Mouse (Mus musculus): Measurements from ENCODE around the gene Pank4.

Pank4 gene

GRCm38 (mm10) chr4:154944121-154944590 is 19.8 kb upstream of the Pank4 start:
- peak; percentile 80 for DNase-seq

GRCm38 (mm10) chr4:154946319-154946718 is 17.6 kb upstream of the Pank4 start:
- DNase-seq, result no peak

GRCm38 (mm10) chr4:154948066-154948939 is 15.6 kb upstream of the Pank4 start:
- DNase-seq, result no peak

GRCm38 (mm10) chr4:154948940-154949588 is 14.9 kb upstream of the Pank4 start:
- no peak for DNase-seq

GRCm38 (mm10) chr4:154949589-154949982 is 14.3 kb upstream of the Pank4 start:
- DNase-seq, result no peak

GRCm38 (mm10) chr4:154952461-154953241 is 11.3 kb upstream of the Pank4 start:
- no peak for DNase-seq

GRCm38 (mm10) chr4:154956604-154957003 is 7.3 kb upstream of the Pank4 start:
- no peak for DNase-seq

GRCm38 (mm10) chr4:154957289-154957993 is 6.5 kb upstream of the Pank4 start:
- no peak for DNase-seq

GRCm38 (mm10) chr4:154958171-154958570 is 5.8 kb upstream of the Pank4 start:
- peak; percentile 76 for DNase-seq

- no peak for DNase-seq
These were observed 5.3 kb upstream of the Pank4 start for GRCm38 (mm10) chr4:154958621-154959020.

- DNase-seq, result no peak
These were observed 3.8 kb upstream of the Pank4 start for GRCm38 (mm10) chr4:154960021-154960689.

GRCm38 (mm10) chr4:154960690-154961225 is 3.2 kb upstream of the Pank4 start, which contains the start of gene Hes5:
Gene Hes5 (plus strand): TSS chr4:154960923.
- peak; percentile 67 for DNase-seq

- peak; percentile 77 for DNase-seq
These were observed 2.6 kb upstream of the Pank4 start for GRCm38 (mm10) chr4:154961226-154961738.

- DNase-seq, result peak; percentile 79
These were observed 2.0 kb upstream of the Pank4 start for GRCm38 (mm10) chr4:154961911-154962310.

GRCm38 (mm10) chr4:154962683-154963082 is 1.2 kb upstream of the Pank4 start:
- DNase-seq, result no peak

- peak; percentile 43 for DNase-seq
These were observed 610 bp upstream of the Pank4 start for GRCm38 (mm10) chr4:154963190-154963836.

GRCm38 (mm10) chr4:154964581-154965235 is 785 bp downstream of the Pank4 start:
- peak; percentile 59 for DNase-seq

GRCm38 (mm10) chr4:154965856-154966255 is 1.9 kb downstream of the Pank4 start:
- no peak for DNase-seq

GRCm38 (mm10) chr4:154967173-154967572 is 3.2 kb downstream of the Pank4 start:
- DNase-seq, result peak; percentile 79

GRCm38 (mm10) chr4:154972546-154972945 is 8.6 kb downstream of the Pank4 start:
- DNase-seq, result no peak
